Mouse (Mus musculus) hindbrain, postnatal 0 days (tissue): ENCODE results near the gene Mfsd6l. TPM values are rescaled to one million over a fixed set of nuclear protein-coding genes. Genes with fewer than 3 reads are reported as not detected.

Experiments used
- ATAC-seq: fragments of 200-750 bp; cut with Nextera tagmentation; 2 replicates; pipeline ENCODE4 v1.8.0; 2017; ENCODE audit warnings: mild to moderate bottlenecking, moderate TSS enrichment, moderate library complexity
- DNase-seq: peaks from one replicate; pipeline ENCODE4 v3.0.0-alpha.2; 2015; ENCODE audit warnings: low spot score
- H3K27ac ChIP-seq: fragments of 300-500 bp; sonication (generic); 2 replicates; pipeline ENCODE4 v1.5.1; 2014; ENCODE audit warnings: mild to moderate bottlenecking
- H3K27me3 ChIP-seq: fragments of 300-500 bp; sonication (generic); 2 replicates; pipeline ENCODE4 v1.6.1; 2014; ENCODE audit warnings: low read length, mixed read lengths; ENCODE audit not compliant: insufficient read depth
- H3K36me3 ChIP-seq: fragments of 300-500 bp; sonication (generic); 2 replicates; pipeline ENCODE4 v1.6.1; 2014; ENCODE audit warnings: low read length, mixed read lengths; ENCODE audit not compliant: insufficient read depth
- H3K4me1 ChIP-seq: fragments of 300-500 bp; sonication (generic); 2 replicates; pipeline ENCODE4 v1.6.1; 2014; ENCODE audit warnings: antibody characterized with exemption, low read length, mixed read lengths; ENCODE audit not compliant: insufficient read depth
- H3K4me2 ChIP-seq: fragments of 300-500 bp; sonication (generic); 2 replicates; pipeline ENCODE4 v1.6.1; 2014; ENCODE audit warnings: low read depth, mild to moderate bottlenecking, low read length, moderate library complexity, mixed read lengths
- H3K4me3 ChIP-seq: fragments of 300-500 bp; sonication (generic); 2 replicates; pipeline ENCODE4 v1.5.1; 2014; ENCODE audit warnings: low read length
- H3K9ac ChIP-seq: fragments of 300-500 bp; sonication (generic); replicated peaks from 2 replicates; pipeline ENCODE4 v1.6.1; 2014; ENCODE audit warnings: mild to moderate bottlenecking, low read length, moderate library complexity, mixed read lengths
- H3K9me3 ChIP-seq: fragments of 300-500 bp; sonication (generic); 2 replicates; pipeline ENCODE4 v1.6.1; 2016; ENCODE audit warnings: low read length, mixed read lengths
- CTCF ChIP-seq: IDR thresholded peaks from 2 replicates; pipeline ENCODE4 v1.5.1; 2016; ENCODE audit warnings: antibody characterized with exemption, control low read depth, low read depth
- WGBS: fragments of 180-500 bp; shearing (Covaris S2); extraction: QIAGEN DNeasy Blood & Tissue Kit; methylation state at CpG from one replicate; pipeline ENCODE4 v1.1.7; 2014; 5-methylcytosine and 5-hydroxymethylcytosine counted together
- polyA plus RNA-seq: library from polyadenylated mRNA; unstranded; fragments of >200 nt; fragmentation: Nextera tagmentation; extraction: Ambion mirVana; gene quantifications from 2 replicates; pipeline ENCODE4 v1.2.1, GENCODE M21; 2015
- total RNA-seq: library from RNA; depleted of rRNA; stranded (reverse); fragments of >200 nt; gene quantifications from 2 replicates; pipeline ENCODE4 v1.2.3, GENCODE M21; 2014; rRNA removed

Mfsd6l gene
- total and polyA plus RNA-seq, 2 experiments from 2014 or later = 0.10 to 0.11 TPM

GRCm38 (mm10) chr11:68600551-68601021 is 44.6 kb downstream of the Mfsd6l start:
- H3K36me3 ChIP-seq = no peaks in the 10 kb centered on the region
- H3K4me1 ChIP-seq = peaks cover 9% of the 10 kb centered on the region; the same call in 1 of the 2 replicates
- H3K9ac ChIP-seq = no peak overlapping the region
- ATAC-seq (no peak), DNase-seq (no peak)
- H3K27ac ChIP-seq = no peak overlapping the region
- 37% methylated on average over 6 of the region's 6 CpGs for WGBS
- H3K27me3 ChIP-seq = no peaks in the 10 kb centered on the region
- H3K4me2 ChIP-seq = no peak overlapping the region
- no peak overlapping the region for H3K4me3 ChIP-seq
- H3K9me3 ChIP-seq = no peaks in the 10 kb centered on the region
- TF ChIP-seq CTCF = no peak

DNA sequence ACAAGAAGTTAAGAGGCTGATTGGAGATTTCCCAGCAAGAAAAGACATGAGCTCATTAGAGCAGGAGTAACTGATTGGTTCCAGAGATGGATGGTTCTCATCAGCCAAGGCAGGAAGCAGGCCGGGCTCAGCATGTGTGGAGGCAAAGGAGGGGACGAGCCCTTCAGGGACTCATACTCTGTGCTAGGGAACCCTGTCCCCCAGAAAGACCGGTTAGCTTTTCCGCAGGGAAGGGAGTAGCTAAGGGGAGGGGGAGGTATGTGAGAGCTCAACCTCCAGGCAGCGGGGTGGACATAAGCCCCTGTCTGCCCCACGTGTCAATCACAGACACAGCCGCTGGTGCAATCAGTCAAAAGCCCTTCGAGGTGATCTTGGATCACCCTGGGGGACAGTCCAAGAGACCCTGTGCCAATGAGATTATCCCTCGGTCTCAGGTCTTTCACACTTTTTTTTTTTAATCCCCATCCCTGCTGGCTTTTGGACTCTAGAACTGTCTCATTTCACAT is 45.6 kb downstream of the Mfsd6l start:
- H3K4me2 ChIP-seq = no peak overlapping the region
- no peaks in the 10 kb centered on the region for H3K36me3 ChIP-seq
- ATAC-seq (0 out of 2 replicates have a peak, but pooled peaks have one; percentile 29), DNase-seq (peak; percentile 50)
- no peak overlapping the region for H3K9ac ChIP-seq
- no peak overlapping the region for H3K4me3 ChIP-seq
- H3K27me3 ChIP-seq = no peaks in the 10 kb centered on the region
- peaks cover 9% of the 10 kb centered on the region; the same call in 1 of the 2 replicates for H3K4me1 ChIP-seq
- WGBS = 17% methylated on average over 9 of the region's 9 CpGs
- H3K27ac ChIP-seq = no peak overlapping the region
- no peaks in the 10 kb centered on the region for H3K9me3 ChIP-seq
- no peak for TF ChIP-seq CTCF

DNA sequence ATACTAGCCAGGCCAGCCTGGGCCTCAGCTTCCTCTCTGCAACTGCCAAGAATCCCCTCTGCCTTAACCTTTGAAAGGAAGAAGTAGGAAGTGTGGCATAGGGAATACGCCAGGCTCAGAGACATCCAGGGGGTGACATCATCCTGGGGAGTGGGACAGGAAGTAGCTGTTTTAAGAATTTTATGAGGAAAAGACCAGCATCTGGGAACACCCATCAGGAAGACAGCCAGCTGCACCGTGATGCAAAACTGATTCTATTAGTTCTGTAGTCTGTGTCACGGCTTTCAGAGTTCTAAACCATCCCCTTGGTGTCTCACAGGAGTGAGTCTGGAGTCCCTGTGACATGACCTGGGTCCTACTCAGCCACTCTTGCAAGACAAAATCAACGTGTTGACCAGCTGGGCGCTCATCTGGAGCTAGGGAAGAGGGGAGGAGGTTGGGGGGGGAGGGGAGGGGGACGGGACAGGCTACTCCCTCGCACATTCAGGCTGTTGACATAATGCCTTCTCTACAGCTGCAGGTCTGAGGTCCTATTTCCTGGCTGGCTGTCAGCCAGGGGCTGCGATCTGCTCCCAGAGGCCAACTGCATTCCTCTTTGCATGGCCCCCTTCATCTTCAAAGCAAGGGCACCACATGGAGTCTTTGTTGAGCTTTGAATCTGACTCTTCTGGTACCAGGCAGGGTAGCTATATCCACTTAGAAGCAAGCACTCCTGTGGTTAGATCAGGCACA is 46.4 kb downstream of the Mfsd6l start:
- 16% methylated on average over 7 of the region's 8 CpGs for WGBS
- no peak for TF ChIP-seq CTCF
- H3K9me3 ChIP-seq = no peaks in the 10 kb centered on the region
- no peak overlapping the region for H3K4me2 ChIP-seq
- H3K27ac ChIP-seq = no peak overlapping the region
- H3K9ac ChIP-seq = no peak overlapping the region
- no peaks in the 10 kb centered on the region for H3K36me3 ChIP-seq
- DNase-seq = no peak
- H3K4me3 ChIP-seq = no peak overlapping the region
- H3K4me1 ChIP-seq = peaks cover 9% of the 10 kb centered on the region; the same call in 1 of the 2 replicates
- no peaks in the 10 kb centered on the region for H3K27me3 ChIP-seq
- ATAC-seq = 0 out of 2 replicates have a peak, but pooled peaks have one; percentile 24

- DNase-seq (no peak), ATAC-seq (no peak)
- WGBS = 67% methylated on average over 2 of the region's 2 CpGs
- Histone ChIP-seq H3K9me3 (no peaks in the 10 kb centered on the region), H3K4me1 (peaks cover 3% of the 10 kb centered on the region; the same call in 1 of the 2 replicates), H3K36me3 (no peaks in the 10 kb centered on the region), H3K27me3 (no peaks in the 10 kb centered on the region), H3K4me3 (no peak overlapping the region), H3K27ac (no peak overlapping the region), H3K9ac (no peak overlapping the region), H3K4me2 (no peak overlapping the region)
- no peak for TF ChIP-seq CTCF
Observed at GRCm38 (mm10) chr11:68607046-68607445, 51.1 kb downstream of the Mfsd6l start.

Other genes with a start within 250 kb of the Mfsd6l start
- gene Ntn1, start 155.4 kb upstream of the Mfsd6l start, total RNA-seq = 81.7 and 101 TPM in 2 replicates
- 13.8 and 14.3 TPM in 2 replicates for gene Ntn1, start 155.4 kb upstream of the Mfsd6l start, polyA plus RNA-seq
- 1.4 and 2.5 TPM in 2 replicates for gene Pik3r5, start 124.1 kb upstream of the Mfsd6l start, total RNA-seq
- gene Pik3r5, start 124.1 kb upstream of the Mfsd6l start, polyA plus RNA-seq = 0.34 and 0.65 TPM in 2 replicates
- 1.5 and 2.7 TPM in 2 replicates for gene Pik3r6, start 53.2 kb upstream of the Mfsd6l start, total RNA-seq
- gene Pik3r6, start 53.2 kb upstream of the Mfsd6l start, polyA plus RNA-seq = 1.3 and 1.7 TPM in 2 replicates
- gene Ccdc42, start 30.8 kb downstream of the Mfsd6l start, total RNA-seq = 0.25 TPM in 1 of 2 replicates, not detected in the other
- gene Ccdc42, start 30.8 kb downstream of the Mfsd6l start, polyA plus RNA-seq = 0.28 and 0.44 TPM in 2 replicates
- gene Myh10, start 135.4 kb downstream of the Mfsd6l start, total RNA-seq = 185 and 212 TPM in 2 replicates
- 64.4 and 69.9 TPM in 2 replicates for gene Myh10, start 135.4 kb downstream of the Mfsd6l start, polyA plus RNA-seq